Mouse (Mus musculus): ENCODE measurements around the gene Epo. TPM values are rescaled to one million over a fixed set of nuclear protein-coding genes. Genes with fewer than 3 reads are reported as not detected.
A peak's percentile ranks its signal among the peaks of the same experiment; 100 is the strongest.

The Epo gene
- polyA plus RNA-seq, 1 experiment from 2014 or later = not detected

GRCm38 (mm10) chr5:137540991-137541390, 7.9 kb upstream of the Epo start:
- POLR2A ChIA-PET = interaction anchor here (0.6 kb wide), 1 partner anchor 16 kb away, joined by 5 read pairs; no protein-coding TSS in a partner anchor
- no peak for TF ChIP-seq CTCF (IDR thresholded peaks at IDR 0.05)
- no peak for ATAC-seq
- DNase-seq (ENCODE audit: low read depth, low spot score) = no peak
- CTCF ChIA-PET = interaction anchor here (1.1 to 1.4 kb wide), 2 partner anchors 23 to 24 kb away, joined by 3 to 4 read pairs; partner anchors contain the start of gene Gigyf1
- in situ Hi-C loops (cut with MboI; ENCODE audit: low pct_unique_long_range_greater_than_20kb) = no loop called here
- no peaks in the 10 kb centered on the region for H3K27me3 ChIP-seq

GRCm38 (mm10) chr5:137539291-137539801, 6.3 kb upstream of the Epo start:
- ATAC-seq = no peak
- ChIA-PET POLR2A (interaction anchor here (0.6 to 0.7 kb wide), 2 partner anchors 10 to 39 kb away, joined by 4 to 5 read pairs; no protein-coding TSS in a partner anchor), CTCF (no interaction called here)
- no peak for TF ChIP-seq CTCF (IDR thresholded peaks at IDR 0.05)
- H3K27me3 ChIP-seq = no peaks in the 10 kb centered on the region
- in situ Hi-C loops (cut with MboI; ENCODE audit: low pct_unique_long_range_greater_than_20kb) = no loop called here
- no peak for DNase-seq (ENCODE audit: low read depth, low spot score)

GRCm38 (mm10) chr5:137537461-137537860, 4.4 kb upstream of the Epo start:
- ATAC-seq = no peak
- no peaks in the 10 kb centered on the region for H3K27me3 ChIP-seq
- no peak for TF ChIP-seq CTCF (IDR thresholded peaks at IDR 0.05)
- in situ Hi-C loops (cut with MboI; ENCODE audit: low pct_unique_long_range_greater_than_20kb) = no loop called here
- ChIA-PET POLR2A (interaction anchor here (0.6 kb wide), 1 partner anchor 8 kb away, joined by 6 read pairs; no protein-coding TSS in a partner anchor), CTCF (no interaction called here)
- DNase-seq (ENCODE audit: low read depth, low spot score) = no peak

GRCm38 (mm10) chr5:137535318-137535717, 2.3 kb upstream of the Epo start:
- POLR2A ChIA-PET = no interaction called here
- H3K27me3 ChIP-seq = no peaks in the 10 kb centered on the region
- DNase-seq (ENCODE audit: low read depth, low spot score) = no peak
- CTCF ChIA-PET = interaction anchor here (0.6 kb wide), 1 partner anchor 33 kb away, joined by 3 read pairs; the partner anchor contains the start of gene Pop7
- no peak for ATAC-seq
- TF ChIP-seq CTCF (IDR thresholded peaks at IDR 0.05) = no peak
- in situ Hi-C loops (cut with MboI; ENCODE audit: low pct_unique_long_range_greater_than_20kb) = no loop called here

- CTCF ChIA-PET = interaction anchor here (0.7 kb wide), 1 partner anchor 31 kb away, joined by 3 read pairs; no protein-coding TSS in a partner anchor
- in situ Hi-C loops (cut with MboI; ENCODE audit: low pct_unique_long_range_greater_than_20kb) = loop anchor here (5.0 kb wide), 3 partner anchors 68 to 228 kb away; partner anchors contain the start of gene Mospd3
- DNase-seq (ENCODE audit: low read depth, low spot score) (no peak), ATAC-seq (no peak)
- H3K27me3 ChIP-seq = no peaks in the 10 kb centered on the region
- TF ChIP-seq CTCF (IDR thresholded peaks at IDR 0.05) = no peak
- POLR2A ChIA-PET = no interaction called here
Observed at GRCm38 (mm10) chr5:137534762-137535161, 1.7 kb upstream of the Epo start.

- H3K27me3 ChIP-seq = no peaks in the 10 kb centered on the region
- ATAC-seq (peak; percentile 1), DNase-seq (ENCODE audit: low read depth, low spot score) (no peak)
- TF ChIP-seq CTCF (IDR thresholded peaks at IDR 0.05) = no peak
- in situ Hi-C loops (cut with MboI; ENCODE audit: low pct_unique_long_range_greater_than_20kb) = loop anchor here (5.0 kb wide), 3 partner anchors 70 to 230 kb away; partner anchors contain the start of gene Mospd3
- POLR2A ChIA-PET = interaction anchor here (0.6 to 3.2 kb wide), 5 partner anchors 9 to 103 kb away, joined by 3 to 12 read pairs (median 5); partner anchors contain the start of gene Mospd3
- CTCF ChIA-PET = interaction anchor here (1.7 kb wide), 2 partner anchors 20 to 31 kb away, joined by 5 to 11 read pairs; partner anchors contain the start of gene Pop7
Observed at GRCm38 (mm10) chr5:137532808-137533116, 280 bp downstream of the Epo start.

GRCm38 (mm10) chr5:137532131-137532807, 773 bp downstream of the Epo start:
- H3K27me3 ChIP-seq = no peaks in the 10 kb centered on the region
- in situ Hi-C loops (cut with MboI; ENCODE audit: low pct_unique_long_range_greater_than_20kb) = loop anchor here (5.0 kb wide), 3 partner anchors 70 to 230 kb away; partner anchors contain the start of gene Mospd3
- DNase-seq (ENCODE audit: low read depth, low spot score) (no peak), ATAC-seq (no peak)
- no peak for TF ChIP-seq CTCF (IDR thresholded peaks at IDR 0.05)
- ChIA-PET POLR2A (interaction anchor here (0.6 to 3.2 kb wide), 11 partner anchors 9 to 222 kb away, joined by 3 to 12 read pairs (median 5); partner anchors contain the start of genes Gm20605, Irs3 and Mospd3), CTCF (interaction anchor here (0.9 to 1.7 kb wide), 3 partner anchors 19 to 121 kb away, joined by 3 to 11 read pairs (median 5); partner anchors contain the start of gene Pop7)

GRCm38 (mm10) chr5:137531414-137532130, 1.5 kb downstream of the Epo start:
- peak; percentile 6 for ATAC-seq
- TF ChIP-seq CTCF (IDR thresholded peaks at IDR 0.05) = no peak
- DNase-seq (ENCODE audit: low read depth, low spot score) = no peak
- ChIA-PET POLR2A (interaction anchor here (0.6 to 3.2 kb wide), 13 partner anchors 8 to 221 kb away, joined by 3 to 12 read pairs (median 5); partner anchors contain the start of genes Gm20605, Irs3 and Mospd3), CTCF (interaction anchor here (0.9 to 3.7 kb wide), 4 partner anchors 12 to 122 kb away, joined by 3 to 17 read pairs (median 8); partner anchors contain the start of genes Gigyf1 and Pop7)
- in situ Hi-C loops (cut with MboI; ENCODE audit: low pct_unique_long_range_greater_than_20kb) = loop anchor here (5.0 kb wide), 3 partner anchors 71 to 231 kb away; partner anchors contain the start of gene Mospd3
- H3K27me3 ChIP-seq = no peaks in the 10 kb centered on the region

- DNase-seq (ENCODE audit: low read depth, low spot score) (no peak), ATAC-seq (peak; percentile 14)
- H3K27me3 ChIP-seq = no peaks in the 10 kb centered on the region
- no peak for TF ChIP-seq CTCF (IDR thresholded peaks at IDR 0.05)
- ChIA-PET CTCF (interaction anchor here (1.7 to 3.7 kb wide), 3 partner anchors 12 to 29 kb away, joined by 5 to 17 read pairs (median 11); partner anchors contain the start of genes Gigyf1 and Pop7), POLR2A (interaction anchor here (0.8 to 3.2 kb wide), 12 partner anchors 11 to 116 kb away, joined by 3 to 9 read pairs (median 5); partner anchors contain the start of genes Gigyf1, Irs3 and Mospd3)
- in situ Hi-C loops (cut with MboI; ENCODE audit: low pct_unique_long_range_greater_than_20kb) = loop anchor here (5.0 kb wide), 3 partner anchors 72 to 232 kb away; partner anchors contain the start of gene Mospd3
Observed at GRCm38 (mm10) chr5:137530588-137531413, 2.2 kb downstream of the Epo start.
